Mouse (Mus musculus) spleen, postnatal 4 days (tissue): ENCODE data around the gene Wipi1.
A peak's percentile ranks its signal among the peaks of the same experiment; 100 is the strongest.
"Not testable (repeated sequence)": the region's sequence is repeated elsewhere in the genome, so short reads cannot be mapped to it uniquely, and the experiment has no call there.

Experiments used
- DNase-seq, 2 experiments: peaks; one replicate each; pipeline ENCODE4 v3.0.0; 2022; ENCODE audit warnings: low spot score in 2 of 2

The Wipi1 gene

GRCm38 (mm10) chr11:109611303-109612149 is at the start of gene Wipi1:
Wipi1 (minus strand) TSS chr11:109611967.
- DNase-seq = peak; percentile 100

- not testable (repeated sequence) for DNase-seq
Observed at GRCm38 (mm10) chr11:109660526-109660925, 48.8 kb upstream of the Wipi1 start.

- no peak for DNase-seq
Observed at GRCm38 (mm10) chr11:109656232-109656631, 44.5 kb upstream of the Wipi1 start.

- no peak for DNase-seq
Observed at GRCm38 (mm10) chr11:109654581-109654980, 42.8 kb upstream of the Wipi1 start.

GRCm38 (mm10) chr11:109653201-109653600 is 41.4 kb upstream of the Wipi1 start:
- DNase-seq = no peak

- DNase-seq = no peak
Observed at GRCm38 (mm10) chr11:109652505-109652904, 40.7 kb upstream of the Wipi1 start.

- peak; percentile 21 to 73 for DNase-seq
Observed at GRCm38 (mm10) chr11:109651566-109652024, 39.8 kb upstream of the Wipi1 start.

GRCm38 (mm10) chr11:109650788-109651565 is 39.2 kb upstream of the Wipi1 start:
- DNase-seq = peak; percentile 88 to 95

- peak; percentile 46 to 76 for DNase-seq
Observed at GRCm38 (mm10) chr11:109649975-109650701, 38.4 kb upstream of the Wipi1 start.

- no peak for DNase-seq
Observed at GRCm38 (mm10) chr11:109649206-109649605, 37.4 kb upstream of the Wipi1 start, which contains the start of gene Prkar1a. Prkar1a (plus strand) TSS chr11:109649405.

GRCm38 (mm10) chr11:109648510-109648909 is 36.7 kb upstream of the Wipi1 start:
- DNase-seq = no peak

GRCm38 (mm10) chr11:109641498-109642222 is 29.9 kb upstream of the Wipi1 start:
- DNase-seq = no peak

GRCm38 (mm10) chr11:109635871-109636395 is 24.2 kb upstream of the Wipi1 start:
- DNase-seq = no peak

GRCm38 (mm10) chr11:109634928-109635327 is 23.2 kb upstream of the Wipi1 start:
- no peak for DNase-seq

GRCm38 (mm10) chr11:109629021-109629521 is 17.3 kb upstream of the Wipi1 start:
- no peak for DNase-seq

- DNase-seq = no peak
Observed at GRCm38 (mm10) chr11:109628099-109628498, 16.3 kb upstream of the Wipi1 start.

- no peak for DNase-seq
Observed at GRCm38 (mm10) chr11:109627648-109628047, 15.9 kb upstream of the Wipi1 start.

GRCm38 (mm10) chr11:109623238-109623637 is 11.5 kb upstream of the Wipi1 start:
- DNase-seq = no peak

GRCm38 (mm10) chr11:109622518-109623037 is 10.8 kb upstream of the Wipi1 start:
- DNase-seq = no peak

GRCm38 (mm10) chr11:109621183-109621582 is 9.4 kb upstream of the Wipi1 start:
- peak; percentile 50 to 79 for DNase-seq
